Mouse (Mus musculus): ENCODE data around the gene Vasp. TPM values are rescaled to one million over a fixed set of nuclear protein-coding genes. Genes with fewer than 3 reads are reported as not detected.

Vasp gene
- polyA plus RNA-seq, 1 experiment from 2014 or later: 84.0 TPM

DNA sequence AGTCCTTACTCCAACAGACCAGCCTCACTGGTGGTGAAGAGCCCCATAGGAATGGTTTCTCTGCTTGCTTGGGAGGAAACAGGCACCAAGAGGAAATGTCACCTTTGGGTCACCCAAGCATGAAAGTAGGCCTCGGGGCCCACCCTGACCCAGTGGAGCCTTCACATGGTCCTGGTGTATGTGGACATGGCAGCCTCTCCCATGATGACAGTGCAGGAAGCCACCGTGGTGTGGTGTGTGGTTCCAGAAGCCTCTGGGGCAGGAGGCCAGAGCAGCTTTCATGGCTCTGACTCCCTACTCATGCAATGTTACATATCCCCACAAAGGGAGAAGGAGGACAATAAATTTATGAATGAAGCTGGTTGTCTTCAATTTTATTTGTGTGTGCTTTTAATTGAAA, 24.1 kb downstream of the Vasp start:
- H3K4me1 ChIP-seq (ENCODE audit: control insufficient read depth, insufficient read depth, low read length): no peaks in the 10 kb centered on the region
- H3K9me3 ChIP-seq (replicated peaks; ENCODE audit: control insufficient read depth, low read length): no peaks in the 10 kb centered on the region
- H3K4me2 ChIP-seq (ENCODE audit: low read depth, low read length): no peak overlapping the region
- H3K27ac ChIP-seq (ENCODE audit: low read length): no peak overlapping the region
- no peak overlapping the region for H3K9ac ChIP-seq (ENCODE audit: low read length)
- peaks cover 12% of the 10 kb centered on the region for H3K36me3 ChIP-seq (ENCODE audit: control insufficient read depth, insufficient read depth)
- ATAC-seq (replicated peaks; ENCODE audit: extremely low read depth, insufficient read depth, low FRiP score): no peak
- H3K27me3 ChIP-seq (ENCODE audit: control insufficient read depth, insufficient read depth, low read length): no peaks in the 10 kb centered on the region
- 90% methylated on average over 2 of the region's 2 CpGs for WGBS
- no peak overlapping the region for H3K4me3 ChIP-seq (ENCODE audit: low read length)

DNA sequence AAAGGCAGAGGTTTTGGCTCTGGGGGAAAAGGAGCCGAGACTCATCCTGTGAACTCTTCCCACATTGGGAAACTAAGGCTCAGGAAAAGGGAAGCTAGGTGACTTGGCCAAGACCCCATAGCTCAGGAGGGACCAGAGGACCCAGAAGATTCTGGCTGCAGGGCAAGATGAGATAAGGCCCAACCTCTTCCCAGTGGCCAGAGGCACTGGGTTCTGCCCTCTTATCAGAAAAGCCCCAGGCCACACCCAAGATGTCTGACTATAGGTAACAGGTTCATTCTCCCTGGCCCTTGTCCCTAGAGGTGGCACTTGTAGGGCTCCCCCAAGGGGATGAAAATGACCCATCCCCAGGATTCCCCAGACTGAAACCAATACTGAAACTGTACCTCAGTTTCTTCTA, 24.8 kb downstream of the Vasp start:
- 87% methylated on average over 1 of the region's 1 CpGs for WGBS
- no peaks in the 10 kb centered on the region for H3K9me3 ChIP-seq (replicated peaks; ENCODE audit: control insufficient read depth, low read length)

DNA sequence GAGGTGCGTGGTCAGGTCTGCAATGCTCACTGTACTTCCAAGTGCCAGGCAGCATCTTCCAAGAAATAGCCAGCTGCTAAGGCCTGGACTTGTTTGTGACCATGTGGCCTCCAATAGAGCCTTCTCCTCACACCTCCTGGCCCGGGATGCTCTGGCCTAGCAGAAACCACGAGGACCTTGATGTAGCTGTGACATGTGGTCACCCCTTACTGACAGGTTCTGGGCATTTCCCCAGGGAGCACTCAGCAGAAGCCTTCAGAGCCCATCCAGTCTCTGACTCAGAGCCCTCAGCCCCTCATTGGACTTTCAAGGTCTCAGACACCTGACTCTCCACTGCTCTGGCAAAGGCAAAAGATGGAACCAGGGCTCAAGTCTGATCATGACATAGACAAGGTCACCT, 26.5 kb downstream of the Vasp start:
- H3K36me3 ChIP-seq (ENCODE audit: control insufficient read depth, insufficient read depth): peaks cover 12% of the 10 kb centered on the region
- no peak for ATAC-seq (replicated peaks; ENCODE audit: extremely low read depth, insufficient read depth, low FRiP score)
- H3K27ac ChIP-seq (ENCODE audit: low read length): no peak overlapping the region
- 69% methylated on average over 3 of the region's 3 CpGs for WGBS
- no peak overlapping the region for H3K4me2 ChIP-seq (ENCODE audit: low read depth, low read length)
- H3K9ac ChIP-seq (ENCODE audit: low read length): no peak overlapping the region
- H3K27me3 ChIP-seq (ENCODE audit: control insufficient read depth, insufficient read depth, low read length): no peaks in the 10 kb centered on the region
- H3K9me3 ChIP-seq (replicated peaks; ENCODE audit: control insufficient read depth, low read length): no peaks in the 10 kb centered on the region
- H3K4me1 ChIP-seq (ENCODE audit: control insufficient read depth, insufficient read depth, low read length): no peaks in the 10 kb centered on the region
- no peak overlapping the region for H3K4me3 ChIP-seq (ENCODE audit: low read length)

More for the DNA sequence above, 24.8 kb downstream of the Vasp start:
- no peak overlapping the region for H3K4me2 ChIP-seq (ENCODE audit: low read depth, low read length)
- no peak overlapping the region for H3K4me3 ChIP-seq (ENCODE audit: low read length)
- no peaks in the 10 kb centered on the region for H3K4me1 ChIP-seq (ENCODE audit: control insufficient read depth, insufficient read depth, low read length)
- peaks cover 12% of the 10 kb centered on the region for H3K36me3 ChIP-seq (ENCODE audit: control insufficient read depth, insufficient read depth)
- H3K27me3 ChIP-seq (ENCODE audit: control insufficient read depth, insufficient read depth, low read length): no peaks in the 10 kb centered on the region
- H3K27ac ChIP-seq (ENCODE audit: low read length): no peak overlapping the region
- no peak overlapping the region for H3K9ac ChIP-seq (ENCODE audit: low read length)
- ATAC-seq (replicated peaks; ENCODE audit: extremely low read depth, insufficient read depth, low FRiP score): no peak

DNA sequence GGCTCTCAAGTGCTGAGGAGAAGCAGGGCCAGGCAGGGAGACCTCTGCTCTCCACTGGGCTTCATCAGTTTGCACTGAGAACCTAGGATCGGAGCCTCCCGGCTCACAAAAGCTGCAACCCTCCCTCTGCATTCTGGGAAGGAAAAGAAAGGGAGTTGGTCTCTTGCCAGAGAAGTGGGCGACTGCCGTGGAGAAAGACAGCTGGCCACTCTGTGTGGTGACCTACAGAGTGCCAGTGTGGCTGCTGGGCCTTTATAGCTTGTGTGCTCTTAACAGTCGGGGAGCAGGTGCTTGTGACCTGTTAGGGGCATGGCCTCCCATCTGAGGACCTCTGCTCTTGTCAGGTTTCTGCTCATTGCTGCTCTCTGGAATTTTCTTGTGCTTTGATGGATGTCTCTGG, 27.8 kb downstream of the Vasp start:
- Histone ChIP-seq H3K4me2 (ENCODE audit: low read depth, low read length) (no peak overlapping the region), H3K4me1 (ENCODE audit: control insufficient read depth, insufficient read depth, low read length) (peaks cover 10% of the 10 kb centered on the region), H3K9me3 (replicated peaks; ENCODE audit: control insufficient read depth, low read length) (no peaks in the 10 kb centered on the region), H3K27me3 (ENCODE audit: control insufficient read depth, insufficient read depth, low read length) (no peaks in the 10 kb centered on the region), H3K9ac (ENCODE audit: low read length) (no peak overlapping the region), H3K36me3 (ENCODE audit: control insufficient read depth, insufficient read depth) (peaks cover 12% of the 10 kb centered on the region), H3K27ac (ENCODE audit: low read length) (no peak overlapping the region), H3K4me3 (ENCODE audit: low read length) (no peak overlapping the region)
- ATAC-seq (replicated peaks; ENCODE audit: extremely low read depth, insufficient read depth, low FRiP score): no peak
- 59% methylated on average over 5 of the region's 5 CpGs for WGBS

DNA sequence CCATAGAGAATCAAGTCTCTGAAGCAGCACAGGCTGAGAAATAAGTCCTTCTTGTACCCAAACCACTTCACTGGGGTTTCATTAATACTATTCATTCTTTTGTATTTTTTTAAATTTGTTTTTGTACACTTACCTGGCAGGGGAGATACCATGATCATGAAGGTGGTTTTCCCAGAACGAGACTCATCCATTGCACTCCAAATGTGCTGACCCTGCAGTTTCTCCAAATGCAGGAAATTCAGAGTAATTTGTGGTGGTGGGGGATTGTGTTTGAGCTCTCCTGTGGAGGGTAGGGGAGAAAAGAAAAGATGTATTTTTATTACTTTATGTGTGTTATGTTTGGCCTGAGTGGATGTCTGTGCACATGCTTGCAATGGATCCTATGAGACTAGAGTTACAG, 29.6 kb downstream of the Vasp start:
- Histone ChIP-seq H3K9ac (ENCODE audit: low read length) (no peak overlapping the region), H3K4me1 (ENCODE audit: control insufficient read depth, insufficient read depth, low read length) (peaks cover 23% of the 10 kb centered on the region), H3K27ac (ENCODE audit: low read length) (no peak overlapping the region), H3K4me2 (ENCODE audit: low read depth, low read length) (no peak overlapping the region), H3K4me3 (ENCODE audit: low read length) (no peak overlapping the region), H3K36me3 (ENCODE audit: control insufficient read depth, insufficient read depth) (peaks cover 10% of the 10 kb centered on the region), H3K9me3 (replicated peaks; ENCODE audit: control insufficient read depth, low read length) (no peaks in the 10 kb centered on the region), H3K27me3 (ENCODE audit: control insufficient read depth, insufficient read depth, low read length) (no peaks in the 10 kb centered on the region)
- WGBS: 90% methylated on average over 1 of the region's 1 CpGs
- no peak for ATAC-seq (replicated peaks; ENCODE audit: extremely low read depth, insufficient read depth, low FRiP score)

DNA sequence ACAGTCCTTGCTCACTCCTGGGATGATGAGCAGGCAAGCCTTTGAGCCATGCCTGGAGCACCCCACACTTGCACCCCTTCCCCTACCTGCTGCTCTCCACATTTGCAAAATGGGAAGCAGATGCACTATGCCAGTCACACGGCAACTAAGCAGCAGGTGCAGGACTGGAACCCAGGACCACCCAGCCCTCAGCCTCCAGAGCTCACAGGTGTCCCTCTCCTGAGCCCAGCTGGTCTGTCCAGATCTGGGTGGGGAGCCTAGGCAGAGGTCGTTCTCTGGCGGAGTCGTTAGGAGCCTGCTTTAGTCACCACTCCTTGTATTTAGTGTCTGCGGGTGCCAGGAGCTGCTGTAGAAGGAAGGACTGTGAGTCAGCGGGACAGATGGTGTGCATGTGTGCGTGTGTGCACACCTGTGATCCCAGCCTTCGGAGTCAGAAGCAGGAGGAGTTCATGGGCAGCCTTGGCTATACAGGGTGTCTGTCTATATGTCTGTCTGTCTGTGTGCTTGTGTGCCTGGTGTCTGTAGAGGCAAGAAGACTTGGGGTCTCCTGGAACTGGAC, 30.6 kb downstream of the Vasp start:
- H3K4me3 ChIP-seq (ENCODE audit: low read length): no peak overlapping the region
- no peaks in the 10 kb centered on the region for H3K27me3 ChIP-seq (ENCODE audit: control insufficient read depth, insufficient read depth, low read length)
- H3K9me3 ChIP-seq (replicated peaks; ENCODE audit: control insufficient read depth, low read length): no peaks in the 10 kb centered on the region
- no peak overlapping the region for H3K4me2 ChIP-seq (ENCODE audit: low read depth, low read length)
- no peak for ATAC-seq (replicated peaks; ENCODE audit: extremely low read depth, insufficient read depth, low FRiP score)
- 90% methylated on average over 8 of the region's 8 CpGs for WGBS
- peaks cover 10% of the 10 kb centered on the region for H3K36me3 ChIP-seq (ENCODE audit: control insufficient read depth, insufficient read depth)
- H3K9ac ChIP-seq (ENCODE audit: low read length): no peak overlapping the region
- H3K27ac ChIP-seq (ENCODE audit: low read length): no peak overlapping the region
- H3K4me1 ChIP-seq (ENCODE audit: control insufficient read depth, insufficient read depth, low read length): peaks cover 33% of the 10 kb centered on the region

DNA sequence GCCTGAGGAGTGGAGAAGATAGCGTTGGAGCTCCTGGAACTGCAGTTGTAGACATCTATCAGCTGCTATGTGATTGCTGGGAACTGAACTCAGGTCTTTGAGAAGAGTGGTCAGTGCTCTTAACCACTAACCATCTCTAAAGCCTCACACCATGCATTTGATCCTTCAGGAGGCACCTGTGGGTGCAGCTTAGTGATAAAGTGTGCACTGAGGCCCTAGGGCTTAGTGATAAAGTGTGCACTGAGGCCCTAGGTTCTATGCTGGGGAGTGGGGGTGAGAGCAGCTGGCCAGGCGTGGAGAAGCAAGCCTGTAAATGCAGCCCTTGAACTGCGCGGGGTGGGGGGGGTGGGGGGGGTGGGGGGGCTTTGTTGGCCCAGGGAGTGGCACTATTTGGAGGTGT, 31.6 kb downstream of the Vasp start:
- peak overlapping the region; percentile 21; the same call in 1 of the 2 replicates for H3K9ac ChIP-seq (ENCODE audit: low read length)
- peaks cover 43% of the 10 kb centered on the region for H3K4me1 ChIP-seq (ENCODE audit: control insufficient read depth, insufficient read depth, low read length)
- H3K27me3 ChIP-seq (ENCODE audit: control insufficient read depth, insufficient read depth, low read length): no peaks in the 10 kb centered on the region
- no peak overlapping the region for H3K4me2 ChIP-seq (ENCODE audit: low read depth, low read length)
- H3K4me3 ChIP-seq (ENCODE audit: low read length): no peak overlapping the region
- H3K9me3 ChIP-seq (replicated peaks; ENCODE audit: control insufficient read depth, low read length): no peaks in the 10 kb centered on the region
- WGBS: 68% methylated on average over 4 of the region's 4 CpGs
- H3K36me3 ChIP-seq (ENCODE audit: control insufficient read depth, insufficient read depth): peaks cover under 1% of the 10 kb centered on the region
- ATAC-seq (replicated peaks; ENCODE audit: extremely low read depth, insufficient read depth, low FRiP score): no peak
- 0 out of 2 replicates have a peak overlapping the region, but pooled peaks have one; percentile 19 for H3K27ac ChIP-seq (ENCODE audit: low read length)

DNA sequence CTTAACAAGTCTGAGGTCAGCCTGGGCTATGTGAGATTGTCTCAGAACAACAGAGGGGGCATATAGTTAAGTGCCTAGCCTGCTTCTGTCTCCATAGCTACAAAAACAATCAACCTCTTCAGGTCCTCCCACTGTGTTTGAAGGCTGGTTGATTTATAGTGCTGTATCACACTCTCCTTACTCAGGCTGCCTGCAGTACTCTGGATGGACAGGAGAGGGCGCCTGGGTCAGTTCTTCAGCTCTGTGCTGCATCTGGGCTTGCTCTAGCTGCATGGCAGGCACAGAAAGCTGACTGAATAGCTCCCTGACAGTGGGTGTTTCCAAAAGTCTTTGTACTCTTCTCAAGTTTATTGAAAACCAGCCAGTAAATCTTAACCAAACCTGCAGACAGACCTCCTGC, 32.2 kb downstream of the Vasp start:
- Histone ChIP-seq H3K9me3 (replicated peaks; ENCODE audit: control insufficient read depth, low read length) (no peaks in the 10 kb centered on the region), H3K9ac (ENCODE audit: low read length) (peak overlapping the region; percentile 21; the same call in 1 of the 2 replicates), H3K27me3 (ENCODE audit: control insufficient read depth, insufficient read depth, low read length) (no peaks in the 10 kb centered on the region), H3K27ac (ENCODE audit: low read length) (peak overlapping the region; percentile 94), H3K4me2 (ENCODE audit: low read depth, low read length) (no peak overlapping the region), H3K36me3 (ENCODE audit: control insufficient read depth, insufficient read depth) (no peaks in the 10 kb centered on the region), H3K4me1 (ENCODE audit: control insufficient read depth, insufficient read depth, low read length) (peaks cover 45% of the 10 kb centered on the region), H3K4me3 (ENCODE audit: low read length) (no peak overlapping the region)
- peak; percentile 76 for ATAC-seq (replicated peaks; ENCODE audit: extremely low read depth, insufficient read depth, low FRiP score)
- WGBS: 0% methylated on average over 1 of the region's 1 CpGs

DNA sequence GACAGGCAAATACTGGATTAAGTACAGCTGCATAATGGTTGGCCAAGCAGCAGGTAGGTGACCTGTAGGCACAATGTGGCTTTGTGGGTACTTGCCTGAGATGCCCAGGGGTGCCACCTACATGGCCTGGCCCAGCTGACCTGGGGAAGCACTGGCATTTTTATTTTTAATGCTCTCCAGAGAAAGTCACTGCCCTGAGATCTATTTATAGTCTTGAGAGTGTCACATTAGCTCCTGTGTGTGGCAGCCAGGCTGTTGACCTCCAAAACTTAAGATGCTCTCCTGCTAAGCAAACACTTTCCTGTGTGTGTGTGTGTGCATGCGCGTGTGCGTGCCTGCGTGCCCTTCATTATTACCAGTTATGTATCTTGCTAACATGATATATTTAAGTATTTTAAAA, 33.3 kb downstream of the Vasp start:
- 0 out of 2 replicates have a peak, but pooled peaks have one; percentile 30 for ATAC-seq (replicated peaks; ENCODE audit: extremely low read depth, insufficient read depth, low FRiP score)

More for the DNA sequence above, 33.3 kb downstream of the Vasp start:
- H3K4me3 ChIP-seq (ENCODE audit: low read length): no peak overlapping the region
- WGBS: 57% methylated on average over 4 of the region's 4 CpGs
- H3K9me3 ChIP-seq (replicated peaks; ENCODE audit: control insufficient read depth, low read length): no peaks in the 10 kb centered on the region
- peak overlapping the region; percentile 50 for H3K9ac ChIP-seq (ENCODE audit: low read length)
- no peaks in the 10 kb centered on the region for H3K27me3 ChIP-seq (ENCODE audit: control insufficient read depth, insufficient read depth, low read length)
- H3K36me3 ChIP-seq (ENCODE audit: control insufficient read depth, insufficient read depth): no peaks in the 10 kb centered on the region
- H3K27ac ChIP-seq (ENCODE audit: low read length): peak overlapping the region; percentile 94
- peaks cover 45% of the 10 kb centered on the region for H3K4me1 ChIP-seq (ENCODE audit: control insufficient read depth, insufficient read depth, low read length)
- H3K4me2 ChIP-seq (ENCODE audit: low read depth, low read length): peak overlapping the region; percentile 41; the same call in 1 of the 2 replicates
